Comparison of ENCODE assay signal across 17 mouse cellular contexts in the genomic region with DNA sequence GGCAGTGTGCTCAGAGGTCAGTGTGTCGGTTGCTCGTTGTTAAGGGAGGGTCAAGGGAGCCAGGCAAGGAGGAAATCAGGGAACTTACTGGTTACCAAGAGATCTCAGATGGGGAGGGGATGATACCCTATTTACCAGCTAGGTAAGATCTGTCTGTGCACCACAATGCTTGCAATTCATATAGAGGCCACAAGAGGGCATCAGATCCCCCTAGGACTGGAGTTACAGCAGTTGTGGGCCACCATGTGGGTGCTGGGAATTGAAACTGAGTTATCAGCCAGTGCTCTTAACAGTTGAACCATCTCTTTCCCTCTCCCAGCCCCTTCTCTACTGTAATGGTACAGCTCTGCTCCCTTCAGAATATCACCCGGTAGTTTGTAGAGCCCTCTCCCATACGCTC. TPM values are rescaled to one million over a fixed set of nuclear protein-coding genes. Genes with fewer than 3 reads are reported as not detected.
A peak's percentile ranks its signal among the peaks of the same experiment; 100 is the strongest.
DNase-seq lines count a peak whose midpoint lies in the region; ATAC-seq and TF ChIP-seq lines count a peak whose summit lies in the region.
"Had no signal": no experiment of that assay in that cellular context is flagged by ENCODE, and none has a peak within 500 bp of the region (broad histone marks: within the 10 kb centered on the region; RNA-seq: fewer than 3 reads in every experiment).

No protein-coding gene starts in this region.

- H3K9ac ChIP-seq in liver, postnatal 0 days (replicated peaks) = no peak overlapping the region
- H3K9ac ChIP-seq in liver, embryonic 12.5 days = no peak overlapping the region
- no peak overlapping the region for H3K9ac ChIP-seq in CH12.LX (ENCODE audit: insufficient read depth, low read depth)
- H3K9ac ChIP-seq: forebrain, embryonic 12.5 days; midbrain, embryonic 13.5 days; neural tube, embryonic 13.5 days had no signal

- intact Hi-C loops in left cerebral cortex, postnatal 4 days (cut with DNase I) = no loop called here
- intact Hi-C loops in left cerebral cortex, postnatal 25 days (cut with DNase I) = no loop called here

- TF ChIP-seq CTCF in cerebellum, adult 2 months (IDR thresholded peaks at IDR 0.05; ENCODE audit: borderline replicate concordance, insufficient read depth, low read depth, low read length) = peak; percentile 11; the same call in 1 of the 2 replicates
- TF ChIP-seq CTCF in liver, postnatal 0 days (IDR thresholded peaks at IDR 0.05; ENCODE audit: low read depth) = peak; percentile 59
- TF ChIP-seq CTCF in CH12.LX (conservative IDR thresholded peaks at IDR 0.05 in 1 of 2, IDR thresholded peaks at IDR 0.05 in 1 of 2; ENCODE audit: low read depth in 2 of 2, low read length in 2 of 2) = peak; percentile 60 to 74
- TF ChIP-seq CTCF in cortical plate, adult 2 months (IDR thresholded peaks at IDR 0.05; ENCODE audit: extremely low read depth, insufficient read depth, low read length) = 0 out of 2 replicates have a peak, but pooled peaks have one; percentile 8

- no peaks in the 10 kb centered on the region for H3K79me2 ChIP-seq in CH12.LX (replicated peaks; ENCODE audit: control insufficient read depth, extremely low read depth, insufficient read depth, poor library complexity, severe bottlenecking)

- DNase-seq in cerebellum, adult 2 months = no peak
- no peak for DNase-seq in cerebellum, postnatal 4 days (ENCODE audit: low spot score in 2 of 2)
- DNase-seq in liver, postnatal 0 days = no peak
- DNase-seq in CH12.LX (ENCODE audit: extremely low read depth) = no peak
- no peak for DNase-seq in left cerebral cortex, postnatal 4 days
- DNase-seq in left cerebral cortex, postnatal 25 days (ENCODE audit: low spot score in 2 of 2) = no peak
- DNase-seq: cerebellum, adult 9-10 months; gastrocnemius, postnatal 14 days; kidney, postnatal 14 days; lung, adult 2 months had no signal

- H3K27me3 ChIP-seq in cerebellum, adult 2 months (ENCODE audit: control insufficient read depth, insufficient read depth, low read length) = no peaks in the 10 kb centered on the region
- no peaks in the 10 kb centered on the region for H3K27me3 ChIP-seq in liver, postnatal 0 days (ENCODE audit: insufficient read depth, low read length)
- H3K27me3 ChIP-seq in liver, embryonic 12.5 days (replicated peaks) = no peaks in the 10 kb centered on the region
- no peaks in the 10 kb centered on the region for H3K27me3 ChIP-seq in CH12.LX (replicated peaks)
- H3K27me3 ChIP-seq: forebrain, embryonic 12.5 days; midbrain, embryonic 13.5 days; neural tube, embryonic 13.5 days had no signal

- no peaks in the 10 kb centered on the region for H3K9me3 ChIP-seq in liver, postnatal 0 days (ENCODE audit: low read length)
- no peaks in the 10 kb centered on the region for H3K9me3 ChIP-seq in liver, embryonic 12.5 days (replicated peaks)
- H3K9me3 ChIP-seq in CH12.LX (replicated peaks; ENCODE audit: low read length) = peaks cover 12% of the 10 kb centered on the region
- H3K9me3 ChIP-seq: forebrain, embryonic 12.5 days; midbrain, embryonic 13.5 days; neural tube, embryonic 13.5 days had no signal

- no peak for ATAC-seq in liver, postnatal 0 days
- ATAC-seq in liver, embryonic 12.5 days = no peak
- ATAC-seq: hindbrain, embryonic 16.5 days; midbrain, embryonic 13.5 days had no signal

- H3K4me1 ChIP-seq in cerebellum, adult 2 months (ENCODE audit: control insufficient read depth, insufficient read depth, low read length) = no peaks in the 10 kb centered on the region
- H3K4me1 ChIP-seq in liver, postnatal 0 days (ENCODE audit: insufficient read depth) = no peaks in the 10 kb centered on the region; the same call in 1 of the 2 replicates
- no peaks in the 10 kb centered on the region for H3K4me1 ChIP-seq in liver, embryonic 12.5 days
- peaks cover 23 to 62% of the 10 kb centered on the region in 2 experiments for H3K4me1 ChIP-seq in CH12.LX (ENCODE audit: control insufficient read depth in 1 of 2, insufficient read depth in 2 of 2)
- no peaks in the 10 kb centered on the region for H3K4me1 ChIP-seq in cortical plate, adult 2 months (ENCODE audit: control insufficient read depth, insufficient read depth, low read length)
- H3K4me1 ChIP-seq: forebrain, embryonic 12.5 days; midbrain, embryonic 13.5 days; neural tube, embryonic 13.5 days had no signal

- H3K4me3 ChIP-seq in cerebellum, adult 2 months (replicated peaks; ENCODE audit: insufficient read depth, low read depth, low read length) = no peak overlapping the region
- no peak overlapping the region for H3K4me3 ChIP-seq in liver, postnatal 0 days (ENCODE audit: low read depth, low read length)
- no peak overlapping the region for H3K4me3 ChIP-seq in liver, embryonic 12.5 days
- H3K4me3 ChIP-seq in CH12.LX (replicated peaks in 1 of 3; ENCODE audit: low read depth in 2 of 3, low read length in 2 of 3, poor library complexity in 1 of 3) = no peak overlapping the region
- H3K4me3 ChIP-seq in cortical plate, adult 2 months (ENCODE audit: insufficient read depth, low read length) = no peak overlapping the region
- H3K4me3 ChIP-seq: forebrain, embryonic 12.5 days; midbrain, embryonic 13.5 days; neural tube, embryonic 13.5 days had no signal

- H3K27ac ChIP-seq in cerebellum, adult 2 months (ENCODE audit: insufficient read depth, low read length) = no peak overlapping the region
- H3K27ac ChIP-seq in liver, postnatal 0 days (ENCODE audit: low read depth) = no peak overlapping the region
- no peak overlapping the region for H3K27ac ChIP-seq in liver, embryonic 12.5 days
- no peak overlapping the region for H3K27ac ChIP-seq in CH12.LX (ENCODE audit: insufficient read depth, low read depth)
- no peak overlapping the region for H3K27ac ChIP-seq in cortical plate, adult 2 months (ENCODE audit: insufficient read depth, low read length)
- H3K27ac ChIP-seq: forebrain, embryonic 12.5 days; midbrain, embryonic 13.5 days; neural tube, embryonic 13.5 days had no signal

- TF ChIP-seq POLR2A in cerebellum, adult 2 months (IDR thresholded peaks at IDR 0.05; ENCODE audit: borderline replicate concordance, insufficient read depth, low read length) = no peak
- TF ChIP-seq POLR2A in CH12.LX (IDR thresholded peaks at IDR 0.05; ENCODE audit: low read depth, low read length) = no peak
- TF ChIP-seq POLR2A in cortical plate, adult 2 months (IDR thresholded peaks at IDR 0.05; ENCODE audit: extremely low read depth, insufficient read depth, low read length) = no peak

- no peak overlapping the region for H3K4me2 ChIP-seq in liver, postnatal 0 days (ENCODE audit: low read depth, low read length)
- no peak overlapping the region for H3K4me2 ChIP-seq in liver, embryonic 12.5 days
- no peak overlapping the region for H3K4me2 ChIP-seq in CH12.LX (ENCODE audit: insufficient read depth, low read depth, poor library complexity, severe bottlenecking)
- H3K4me2 ChIP-seq: forebrain, embryonic 12.5 days; midbrain, embryonic 13.5 days; neural tube, embryonic 13.5 days had no signal

- TF ChIP-seq RAD21 in CH12.LX (IDR thresholded peaks at IDR 0.05; ENCODE audit: low read depth, low read length) = peak; percentile 21

- in situ Hi-C loops in CH12.LX (cut with MboI; ENCODE audit: low pct_ligation_motif_present, low pct_unique_long_range_greater_than_20kb, low sequenced_read_pairs) = no loop called here

- dilution Hi-C loops in CH12.LX (cut with MboI; ENCODE audit: extremely low pct_ligation_motif_present, extremely low pct_unique_long_range_greater_than_20kb, low sequenced_read_pairs) = no loop called here

- 94% methylated on average over 4 of the region's 4 CpGs for WGBS in cerebellum, adult 2 months
- 87% methylated on average over 4 of the region's 4 CpGs for WGBS in liver, postnatal 0 days (ENCODE audit: insufficient replicate concordance)
- 76% methylated on average over 4 of the region's 4 CpGs for WGBS in liver, embryonic 12.5 days (ENCODE audit: insufficient replicate concordance)

- no peak for TF ChIP-seq EP300 in liver, postnatal 0 days (IDR thresholded peaks at IDR 0.05; ENCODE audit: low read depth)
- TF ChIP-seq EP300 in CH12.LX (IDR thresholded peaks at IDR 0.05; ENCODE audit: low read length) = no peak

- H3K36me3 ChIP-seq in liver, postnatal 0 days (replicated peaks; ENCODE audit: insufficient read depth, low read length) = no peaks in the 10 kb centered on the region
- H3K36me3 ChIP-seq in liver, embryonic 12.5 days = no peaks in the 10 kb centered on the region
- peaks cover 0 to 6% of the 10 kb centered on the region in 2 experiments for H3K36me3 ChIP-seq in CH12.LX (replicated peaks in 1 of 2; ENCODE audit: control insufficient read depth in 1 of 2, insufficient read depth in 1 of 2, low read length in 1 of 2)
- H3K36me3 ChIP-seq: forebrain, embryonic 12.5 days; midbrain, embryonic 13.5 days; neural tube, embryonic 13.5 days had no signal

TF ChIP-seq in CH12.LX, 34 proteins besides CTCF, POLR2A, EP300 and RAD21:
- TF ChIP-seq CHD1 (IDR thresholded peaks at IDR 0.05; ENCODE audit: low read depth, low read length) (no peak), MEF2A (IDR thresholded peaks at IDR 0.05; ENCODE audit: borderline replicate concordance, low read depth, low read length) (no peak), SMC3 (IDR thresholded peaks at IDR 0.05; ENCODE audit: low read depth, low read length) (0 out of 2 replicates have a peak, but pooled peaks have one; percentile 18), NELFE (IDR thresholded peaks at IDR 0.05; ENCODE audit: low read depth, low read length) (no peak)

RNA-seq across cellular contexts. Expression of gene Gm525, which starts 15.1 kb away (rescaled TPM):
- polyA plus RNA-seq in cerebellum, adult 2 months (2012; rRNA removed) = 0.40 and 0.65 TPM in 2 replicates
- polyA plus RNA-seq in liver, postnatal 0 days (2015; fragmentation: Nextera tagmentation; extraction: Ambion mirVana) = 0.31 and 0.39 TPM in 2 replicates
- polyA plus RNA-seq in liver, embryonic 12.5 days (2016; fragmentation: Nextera tagmentation; extraction: Ambion mirVana) = not detected in 2 replicates
- total RNA-seq in CH12.LX (2012; rRNA removed) (0.34 and 0.46 TPM in 2 replicates), CH12.LX (2014; rRNA removed) (not detected in 2 replicates)
- 0.83 TPM in 1 of 2 replicates, not detected in the other for polyA plus RNA-seq in CH12.LX (2012; ENCODE audit: insufficient read length, low read depth)
- 0.23 and 0.45 TPM in 2 replicates for polyA plus RNA-seq in cortical plate, adult 2 months (2012; rRNA removed)
- total RNA-seq in left cerebral cortex, postnatal 4 days (2021) = not detected
- not detected for total RNA-seq in left cerebral cortex, postnatal 25 days (2021)
- total RNA-seq: gastrocnemius, postnatal 14 days had no signal
- polyA plus RNA-seq: embryonic facial prominence, embryonic 11.5 days; forebrain, embryonic 12.5 days; hindbrain, embryonic 16.5 days; midbrain, embryonic 13.5 days; neural tube, embryonic 13.5 days had no signal

RNA-seq across cellular contexts. Expression of gene Dgke, which starts 22.1 kb away (rescaled TPM):
- 34.0 and 39.5 TPM in 2 replicates for polyA plus RNA-seq in cerebellum, adult 2 months (2012; rRNA removed)
- polyA plus RNA-seq in liver, postnatal 0 days (2015; fragmentation: Nextera tagmentation; extraction: Ambion mirVana) = 0.53 and 0.60 TPM in 2 replicates
- 1.6 and 1.7 TPM in 2 replicates for polyA plus RNA-seq in liver, embryonic 12.5 days (2016; fragmentation: Nextera tagmentation; extraction: Ambion mirVana)
- total RNA-seq in CH12.LX (2012; rRNA removed) (4.8 and 5.8 TPM in 2 replicates), CH12.LX (2014; rRNA removed) (13.4 and 14.3 TPM in 2 replicates)
- 15.0 and 17.0 TPM in 2 replicates for polyA plus RNA-seq in CH12.LX (2012; ENCODE audit: insufficient read length, low read depth)
- polyA plus RNA-seq in cortical plate, adult 2 months (2012; rRNA removed) = 35.3 and 36.2 TPM in 2 replicates
- 10 to 100 TPM; 31.6 to 33.7 TPM for total RNA-seq in left cerebral cortex, postnatal 4 days (2021)
- total RNA-seq in left cerebral cortex, postnatal 25 days (2021) = 10 to 100 TPM; 51.0 to 53.0 TPM

Comparison
In these comparisons a context has a peak if more than half of its experiments do, and no peak if none do; other contexts are left out.
1. CTCF ChIP-seq: peak in every context shown above with its lines; median percentile 67 in CH12.LX; 59 in liver, postnatal 0 days; 11 in cerebellum, adult 2 months; 8 in cortical plate, adult 2 months.